Mouse (Mus musculus) CD8-positive naive resting alpha-beta T cell, adult 2 months (primary cell): Measurements from ENCODE around the gene Sgcg.
A peak's percentile ranks its signal among the peaks of the same experiment; 100 is the strongest.

Source experiments
- DNase-seq, 2 experiments: peaks; one replicate each; pipeline ENCODE4 v3.0.0; 2022; ENCODE audit warnings: low read depth in 2 of 2, low spot score in 2 of 2

Sgcg gene

DNA sequence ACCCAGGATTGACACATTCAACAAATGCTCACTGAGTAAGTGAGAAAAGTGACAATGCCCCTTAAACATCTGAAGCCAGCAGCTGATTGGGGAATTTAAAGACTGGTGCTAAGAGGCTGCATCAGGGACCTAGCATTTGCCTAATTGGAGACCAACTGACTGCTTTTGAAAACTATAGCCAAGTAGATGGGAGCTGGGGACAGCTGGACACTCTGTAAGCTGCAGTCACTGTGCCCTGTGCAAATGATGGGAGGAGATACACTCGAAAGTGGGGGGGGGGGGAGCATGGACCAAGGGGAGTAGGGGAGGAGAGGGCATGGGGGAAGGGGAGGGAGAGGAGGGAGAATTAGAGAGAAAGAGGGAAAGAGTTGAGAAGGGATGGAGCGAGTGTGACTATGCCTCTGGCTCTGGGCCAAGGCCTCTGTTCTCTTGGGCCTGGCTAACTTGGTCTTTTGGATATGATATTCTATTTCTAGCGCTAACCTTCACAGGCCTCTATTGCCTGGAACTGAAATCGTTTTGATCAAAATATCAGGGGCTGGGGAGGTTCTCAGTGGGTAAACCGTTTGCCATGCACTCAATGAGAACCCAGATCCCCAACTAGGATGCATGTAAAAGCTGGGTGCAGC is 22.3 kb downstream of the Sgcg start:
- no peak for DNase-seq

DNA sequence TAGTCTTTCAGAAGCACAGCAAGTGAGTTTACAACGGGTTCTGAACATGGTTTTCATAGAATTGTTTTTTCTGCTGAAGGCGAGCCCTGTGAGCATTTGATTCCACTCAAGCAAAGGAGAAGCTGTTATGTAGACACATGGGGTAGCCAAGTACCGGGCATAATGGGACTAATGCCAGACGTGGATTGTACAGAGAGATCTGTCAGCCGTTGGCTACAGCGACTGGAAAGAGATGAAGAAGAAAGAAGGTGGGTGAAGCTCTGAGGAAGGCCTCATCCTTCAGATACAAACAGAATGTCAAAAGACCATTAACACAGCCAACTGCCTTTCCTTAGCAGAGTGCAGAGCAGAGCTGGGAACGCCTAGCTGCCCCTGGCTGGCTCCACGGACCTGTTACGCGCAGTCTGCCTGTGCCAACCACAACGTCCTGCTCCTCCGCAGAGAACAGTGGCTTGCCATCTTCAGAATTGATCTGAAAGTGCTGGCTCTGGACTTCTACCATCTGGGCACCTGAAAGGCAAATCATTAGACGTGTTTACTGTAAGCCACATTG is 26.2 kb downstream of the Sgcg start:
- no peak for DNase-seq

DNA sequence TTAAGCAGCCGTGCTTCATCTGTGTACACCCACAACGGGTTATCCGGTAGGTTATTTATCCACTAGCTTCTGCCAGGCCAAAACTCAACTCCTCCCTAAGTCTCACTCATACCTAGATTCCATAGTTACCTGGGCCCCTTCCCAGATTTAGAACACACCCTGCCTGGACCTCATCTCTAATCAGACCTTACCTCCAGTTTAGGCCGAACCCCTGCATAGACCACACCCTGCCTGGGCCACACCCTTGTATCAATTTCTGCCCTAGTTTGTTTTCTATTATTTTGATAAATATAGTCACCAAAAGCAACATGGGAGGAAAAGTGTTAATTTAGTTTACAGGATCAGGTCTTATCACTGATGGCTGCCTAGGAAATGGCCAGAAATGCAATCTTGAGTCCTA is 28.1 kb downstream of the Sgcg start:
- DNase-seq: no peak

DNA sequence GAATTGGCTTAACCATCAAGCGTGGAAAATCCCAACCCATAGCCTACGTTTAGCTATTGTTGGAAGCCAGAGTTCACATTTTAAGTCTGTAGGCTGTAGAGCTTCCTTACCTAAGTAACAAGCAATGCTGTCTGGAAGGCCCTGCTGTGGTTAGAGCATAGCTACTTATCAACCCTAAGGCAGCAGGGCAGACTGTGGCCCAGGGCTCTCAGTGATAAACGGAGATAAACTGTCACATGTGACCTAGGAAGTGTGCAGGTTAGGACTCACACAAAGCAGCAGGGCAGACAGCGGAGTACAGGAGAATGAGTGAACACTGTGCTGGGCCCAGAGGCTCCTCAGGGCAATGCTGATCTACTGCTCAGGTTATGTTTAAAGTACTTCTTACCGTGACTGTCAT is 28.5 kb downstream of the Sgcg start:
- no peak for DNase-seq

DNA sequence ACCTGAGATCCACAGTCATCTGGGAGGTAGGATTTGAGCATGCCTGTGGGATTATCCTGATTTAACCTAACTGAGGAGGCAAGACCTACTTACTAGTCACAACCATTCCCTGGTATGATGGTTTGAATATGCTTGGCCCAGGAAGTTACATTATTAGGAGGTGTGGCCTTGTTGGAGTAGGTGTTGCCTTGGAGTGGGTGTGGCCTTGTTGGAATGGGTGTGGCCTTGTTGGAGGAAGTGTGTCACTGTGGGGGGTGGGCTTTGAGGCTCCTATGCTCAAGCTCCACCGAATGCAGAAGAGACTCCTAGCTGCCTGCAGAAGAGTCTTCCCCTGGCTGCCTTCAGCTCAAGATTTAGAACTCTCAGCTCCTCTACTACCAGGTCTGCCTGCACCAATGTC is 32.1 kb downstream of the Sgcg start:
- no peak for DNase-seq

DNA sequence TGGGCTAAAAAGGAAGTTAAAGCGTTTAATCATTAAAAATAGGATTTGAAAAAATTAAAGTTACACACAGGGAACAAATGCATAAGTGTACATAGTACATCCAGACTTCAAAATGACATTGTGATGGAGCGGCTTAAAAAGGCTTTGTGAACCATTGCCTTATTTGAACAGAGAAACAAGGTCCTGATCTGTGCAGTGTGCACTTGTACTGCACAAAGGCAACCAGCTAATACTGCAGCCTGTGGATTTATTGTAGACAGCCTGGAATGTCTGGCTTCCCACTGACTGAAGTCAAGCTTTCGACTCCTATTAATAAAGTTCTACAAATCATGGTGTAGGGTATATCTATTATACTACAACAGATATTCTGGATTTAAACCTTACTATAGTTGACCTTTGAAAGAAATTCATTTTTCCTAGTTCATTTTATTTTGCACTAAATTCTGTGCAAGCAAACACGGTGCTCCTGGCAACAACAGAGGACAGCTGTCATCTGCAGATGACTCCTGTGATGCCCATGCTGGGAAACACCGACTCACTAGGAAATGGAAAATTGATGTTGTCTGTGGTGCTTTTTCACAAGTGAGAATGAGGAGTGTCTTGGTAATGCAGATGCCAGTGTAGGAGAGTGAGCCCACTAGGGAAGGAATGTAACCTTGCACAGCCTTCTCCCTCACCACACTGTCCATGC is 33.8 kb downstream of the Sgcg start:
- no peak for DNase-seq

DNA sequence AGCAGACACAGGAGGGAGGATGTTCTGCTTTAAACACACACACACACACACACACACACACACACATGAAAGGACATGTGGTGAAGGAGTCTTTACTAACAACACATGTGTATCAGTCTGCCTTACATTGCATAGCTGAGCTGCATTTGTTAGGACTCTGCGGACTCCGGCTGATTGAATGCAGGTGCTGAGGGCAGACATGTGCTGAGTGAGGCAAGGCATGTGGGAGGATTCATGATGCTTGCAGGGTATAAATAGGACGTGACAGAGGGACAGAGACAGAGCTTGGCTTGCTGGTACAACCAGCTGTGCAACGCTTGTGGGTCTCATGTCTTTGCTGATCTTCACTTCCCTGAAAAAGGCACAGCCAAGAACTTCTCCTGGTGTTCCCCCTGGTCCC is 34.5 kb downstream of the Sgcg start:
- DNase-seq: no peak

DNA sequence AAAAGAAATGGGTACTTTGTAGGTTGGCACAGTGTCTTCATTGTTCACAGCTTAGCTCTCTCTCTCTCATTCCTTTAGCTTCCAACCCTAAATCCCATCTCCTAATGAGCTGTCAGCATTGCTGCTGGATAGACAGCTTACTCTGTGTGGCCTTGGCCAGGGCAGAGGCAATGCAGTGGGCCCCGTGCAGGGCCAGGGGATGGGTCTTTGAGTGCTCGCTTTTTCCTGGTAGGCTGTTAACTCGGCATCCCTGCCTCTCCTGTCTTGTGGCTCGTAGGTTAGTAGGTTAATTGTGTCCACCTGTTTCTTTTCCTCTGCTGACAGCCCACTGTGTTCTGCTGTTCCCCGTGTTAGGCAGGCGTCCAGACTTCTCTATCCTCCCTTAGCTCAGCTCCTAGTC is 35.8 kb downstream of the Sgcg start:
- DNase-seq: no peak

DNA sequence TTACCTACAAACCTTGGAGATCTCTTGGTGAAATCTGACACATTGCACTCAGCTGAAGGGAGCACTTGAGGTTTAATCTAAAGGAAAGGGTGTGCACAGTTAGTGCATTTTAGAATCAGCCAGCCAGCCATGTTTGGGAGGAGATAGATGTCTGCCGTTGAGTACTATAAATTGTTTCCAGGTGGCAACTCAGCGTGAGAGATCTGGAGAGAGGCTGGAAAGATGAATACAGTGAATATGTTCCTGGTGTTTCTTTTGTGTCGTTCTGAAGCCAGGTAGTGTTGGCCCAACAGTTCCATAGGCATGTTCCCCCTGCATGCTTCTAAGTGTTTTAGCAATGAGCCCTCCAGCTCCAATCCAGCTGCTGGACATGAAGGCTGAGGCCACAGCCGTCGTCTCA is 37.1 kb downstream of the Sgcg start:
- DNase-seq: no peak

DNA sequence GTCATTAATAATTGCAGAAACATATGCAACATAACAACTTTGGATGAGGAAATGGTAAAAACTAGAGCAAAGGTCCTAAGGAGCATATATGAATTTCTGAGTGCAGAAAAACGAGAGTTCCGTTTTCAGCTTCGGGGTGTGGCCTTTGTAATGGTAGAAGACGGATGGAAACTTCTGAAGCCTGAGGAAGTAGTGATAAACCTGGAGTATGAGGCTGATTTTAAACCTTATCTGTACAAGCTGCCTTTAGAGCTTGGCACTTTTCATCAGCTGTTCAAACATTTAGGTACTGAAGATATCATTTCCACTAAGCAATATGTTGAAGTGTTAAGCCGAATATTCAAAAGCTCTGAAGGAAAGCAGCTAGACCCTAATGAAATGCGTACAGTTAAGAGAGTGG is 46.5 kb downstream of the Sgcg start:
- DNase-seq: no peak

DNA sequence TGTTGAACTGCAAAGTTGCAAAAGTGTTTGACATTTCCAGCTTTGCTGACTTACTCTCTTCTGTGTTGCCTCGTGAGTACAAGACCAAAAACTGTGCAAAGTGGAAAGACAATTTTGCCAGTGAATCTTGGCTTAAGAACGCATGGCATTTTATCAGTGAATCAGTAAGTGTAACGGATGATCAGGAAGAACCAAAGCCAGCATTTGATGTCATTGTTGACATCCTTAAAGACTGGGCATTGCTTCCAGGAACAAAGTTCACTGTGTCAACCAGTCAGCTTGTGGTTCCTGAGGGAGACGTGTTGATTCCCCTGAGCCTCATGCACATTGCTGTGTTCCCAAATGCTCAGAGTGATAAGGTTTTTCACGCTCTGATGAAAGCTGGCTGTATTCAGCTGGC is 48.2 kb downstream of the Sgcg start:
- no peak for DNase-seq

DNA sequence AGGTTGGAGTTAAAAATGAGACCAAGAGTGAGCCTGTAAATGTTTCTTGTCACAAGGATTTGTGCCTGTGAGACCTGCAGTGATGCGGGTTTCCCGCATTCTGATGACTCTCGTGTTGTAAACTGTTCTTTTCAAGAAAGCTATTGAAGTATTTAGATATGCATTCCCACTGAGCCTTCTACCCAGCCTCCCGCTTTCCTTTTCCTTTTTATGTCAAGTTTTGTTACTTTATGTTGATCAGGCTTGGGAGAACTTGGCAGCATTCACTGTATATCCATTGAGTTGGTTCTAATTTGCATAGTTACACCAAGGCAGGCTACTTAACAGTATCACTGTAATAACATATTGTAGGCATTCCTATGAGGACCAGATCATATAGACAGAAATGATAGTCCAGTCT is 63.9 kb downstream of the Sgcg start:
- no peak for DNase-seq

DNA sequence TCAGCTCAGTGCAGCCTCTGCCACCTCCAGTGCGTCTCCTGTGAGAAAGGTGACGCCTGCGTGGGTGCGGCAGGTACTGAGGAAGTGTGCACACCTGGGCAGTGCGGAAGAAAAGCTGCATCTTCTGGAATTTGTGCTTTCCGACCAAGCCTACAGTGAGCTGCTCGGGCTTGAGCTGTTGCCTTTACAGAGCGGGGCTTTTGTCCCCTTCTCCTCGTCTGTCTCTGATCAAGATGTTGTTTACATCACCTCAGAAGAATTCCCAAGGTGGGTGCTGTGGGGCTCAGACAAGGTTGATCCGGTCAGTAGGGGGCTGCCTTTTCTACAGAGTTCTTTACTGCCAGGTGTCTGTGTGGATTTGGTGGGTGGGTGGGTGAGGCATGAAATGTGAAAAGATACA is 66.0 kb downstream of the Sgcg start:
- no peak for DNase-seq

DNA sequence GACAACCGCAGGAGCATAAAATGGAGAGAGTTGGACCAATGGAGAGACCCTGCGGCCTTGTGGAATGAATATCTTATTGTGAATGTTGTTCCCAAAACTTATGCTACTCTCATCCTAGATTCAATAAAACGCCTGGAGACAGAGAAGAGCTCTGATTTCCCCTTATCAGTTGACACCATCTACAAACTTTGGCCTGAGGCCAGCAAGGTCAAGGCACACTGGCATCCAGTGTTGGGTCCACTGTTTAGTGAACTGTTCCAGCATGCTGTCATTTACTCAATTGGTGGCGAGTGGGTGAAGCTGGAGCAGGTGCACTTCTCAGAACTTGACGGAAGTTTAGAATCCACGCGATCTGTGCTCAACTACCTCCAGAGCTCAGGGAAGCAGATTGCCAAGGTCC is 66.4 kb downstream of the Sgcg start:
- DNase-seq: no peak

DNA sequence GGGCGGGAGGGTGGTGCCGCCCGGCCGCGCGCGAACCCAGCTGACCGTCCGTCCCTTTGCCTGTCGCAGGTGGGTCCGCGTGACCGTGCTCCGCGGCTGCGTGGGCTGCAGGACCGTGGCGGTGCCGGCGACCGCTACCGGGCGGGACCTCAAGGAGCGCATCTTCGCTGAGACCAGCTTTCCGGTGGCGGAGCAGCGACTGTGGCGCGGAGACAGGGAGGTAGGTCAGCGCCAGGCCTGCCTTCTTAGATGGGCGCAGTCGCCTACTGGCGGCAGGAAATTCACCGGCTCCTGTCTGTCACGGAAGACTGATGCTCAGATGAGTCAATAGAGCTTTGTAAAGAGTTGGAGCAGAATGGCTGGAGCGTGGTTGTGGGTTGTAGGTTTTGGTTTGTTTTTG is 85.1 kb downstream of the Sgcg start:
- peak; percentile 56 to 60 for DNase-seq

DNA sequence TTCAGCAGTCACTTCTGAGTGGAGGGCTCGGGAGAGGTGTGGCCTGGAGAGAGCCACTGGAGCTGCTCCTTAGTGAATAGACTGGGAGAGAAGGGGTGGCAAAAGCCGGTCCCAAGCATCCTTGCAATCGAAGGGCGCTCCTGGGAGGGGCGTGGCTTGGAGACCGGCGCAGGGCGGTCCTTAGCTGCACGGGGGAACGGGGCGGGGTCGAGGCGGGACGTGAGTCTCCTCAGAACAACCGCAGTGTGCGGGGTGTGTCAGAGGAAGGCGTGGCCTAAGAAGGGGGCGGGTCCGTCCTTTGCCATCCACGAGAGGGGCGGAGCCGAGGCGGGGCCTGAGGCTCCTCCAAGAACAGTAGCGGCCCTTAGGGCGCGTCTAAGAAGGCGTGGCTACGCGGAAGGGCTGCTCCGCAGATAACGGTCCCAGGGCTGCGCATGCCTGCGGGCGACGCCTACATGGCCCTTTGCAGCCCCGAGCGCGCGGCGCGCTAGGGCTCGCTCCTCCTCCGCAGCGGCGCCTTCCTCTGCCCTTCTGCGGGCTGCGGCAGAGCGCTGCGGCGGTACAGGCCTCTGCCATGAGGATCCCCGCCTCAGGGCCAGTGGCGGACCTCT is 85.6 kb downstream of the Sgcg start:
- DNase-seq: peak; percentile 99 to 100

DNA sequence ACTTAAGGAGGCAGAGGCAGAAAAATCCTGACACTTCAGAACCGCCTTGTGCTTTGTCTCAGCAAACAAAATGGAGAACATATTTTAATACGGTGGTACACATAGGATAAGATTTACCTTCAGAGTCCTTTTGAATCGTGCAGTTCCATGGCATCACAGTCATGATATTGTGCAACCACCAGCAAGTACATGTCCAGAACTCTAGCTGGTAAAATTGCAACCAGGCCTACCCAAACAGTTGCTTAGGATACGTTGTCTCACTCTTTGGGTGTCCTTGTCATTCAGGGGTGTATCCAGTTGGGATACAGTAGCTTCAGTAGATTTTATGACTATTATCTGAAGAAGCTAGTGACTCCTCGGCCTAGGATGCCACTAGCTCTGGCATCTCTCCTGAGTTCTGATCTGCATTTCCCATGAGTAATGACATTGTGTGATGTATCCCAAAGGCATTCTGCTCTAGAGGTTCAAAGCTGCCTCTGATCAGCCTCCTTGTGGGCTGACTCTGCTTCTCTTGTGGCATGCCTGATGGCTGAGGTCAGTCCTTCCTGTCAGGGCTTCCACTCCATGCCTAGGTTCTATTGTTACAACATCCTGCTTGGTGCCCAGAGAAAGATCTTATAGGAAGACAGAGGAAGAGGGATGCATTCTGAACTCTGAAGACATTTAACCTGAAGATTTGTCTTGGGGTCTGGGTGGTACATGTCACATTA is 86.9 kb downstream of the Sgcg start:
- no peak for DNase-seq
